Mouse (Mus musculus): ENCODE measurements around the gene Chrna7. TPM values are rescaled to one million over a fixed set of nuclear protein-coding genes. Genes with fewer than 3 reads are reported as not detected.

Gene Chrna7
- polyA plus RNA-seq, 1 experiment = 1.6 TPM

- H3K27ac ChIP-seq (ENCODE audit: insufficient read depth, low read length) = no peak overlapping the region
- H3K27me3 ChIP-seq (ENCODE audit: control insufficient read depth, insufficient read depth, low read length, poor library complexity, severe bottlenecking) = no peaks in the 10 kb centered on the region
- no peaks in the 10 kb centered on the region for H3K9me3 ChIP-seq (replicated peaks; ENCODE audit: control insufficient read depth, insufficient read depth, low read length, poor library complexity, severe bottlenecking)
- H3K4me1 ChIP-seq (ENCODE audit: control insufficient read depth, insufficient read depth, low read length) = no peaks in the 10 kb centered on the region
- H3K4me3 ChIP-seq (ENCODE audit: low read depth, low read length) = no peak overlapping the region
- H3K36me3 ChIP-seq (ENCODE audit: control insufficient read depth, insufficient read depth, low read length, poor library complexity, severe bottlenecking) = no peaks in the 10 kb centered on the region
- TF ChIP-seq CTCF (IDR thresholded peaks at IDR 0.05; ENCODE audit: low read depth, low read length) (no peak), POLR2A (IDR thresholded peaks at IDR 0.05; ENCODE audit: insufficient read depth, low read length) (no peak), EP300 (IDR thresholded peaks at IDR 0.05; ENCODE audit: insufficient read depth, low read depth, low read length) (no peak)
- no peak overlapping the region for H3K9ac ChIP-seq (ENCODE audit: low read depth, poor library complexity, severe bottlenecking)
These were observed 99.1 kb downstream of the Chrna7 start for GRCm38 (mm10) chr7:63113252-63113651.

- H3K4me3 ChIP-seq (ENCODE audit: low read depth, low read length) = no peak overlapping the region
- no peaks in the 10 kb centered on the region for H3K27me3 ChIP-seq (ENCODE audit: control insufficient read depth, insufficient read depth, low read length, poor library complexity, severe bottlenecking)
- H3K27ac ChIP-seq (ENCODE audit: insufficient read depth, low read length) = no peak overlapping the region
- H3K4me1 ChIP-seq (ENCODE audit: control insufficient read depth, insufficient read depth, low read length) = no peaks in the 10 kb centered on the region
- no peaks in the 10 kb centered on the region for H3K36me3 ChIP-seq (ENCODE audit: control insufficient read depth, insufficient read depth, low read length, poor library complexity, severe bottlenecking)
- TF ChIP-seq CTCF (IDR thresholded peaks at IDR 0.05; ENCODE audit: low read depth, low read length) (no peak), EP300 (IDR thresholded peaks at IDR 0.05; ENCODE audit: insufficient read depth, low read depth, low read length) (no peak), POLR2A (IDR thresholded peaks at IDR 0.05; ENCODE audit: insufficient read depth, low read length) (no peak)
- no peaks in the 10 kb centered on the region for H3K9me3 ChIP-seq (replicated peaks; ENCODE audit: control insufficient read depth, insufficient read depth, low read length, poor library complexity, severe bottlenecking)
- no peak overlapping the region for H3K9ac ChIP-seq (ENCODE audit: low read depth, poor library complexity, severe bottlenecking)
These were observed 103.0 kb downstream of the Chrna7 start for GRCm38 (mm10) chr7:63109348-63109747.

- Histone ChIP-seq H3K4me3 (ENCODE audit: low read depth, low read length) (no peak overlapping the region), H3K36me3 (ENCODE audit: control insufficient read depth, insufficient read depth, low read length, poor library complexity, severe bottlenecking) (no peaks in the 10 kb centered on the region), H3K9ac (ENCODE audit: low read depth, poor library complexity, severe bottlenecking) (no peak overlapping the region), H3K4me1 (ENCODE audit: control insufficient read depth, insufficient read depth, low read length) (peaks cover 2% of the 10 kb centered on the region), H3K27ac (ENCODE audit: insufficient read depth, low read length) (no peak overlapping the region), H3K9me3 (replicated peaks; ENCODE audit: control insufficient read depth, insufficient read depth, low read length, poor library complexity, severe bottlenecking) (no peaks in the 10 kb centered on the region), H3K27me3 (ENCODE audit: control insufficient read depth, insufficient read depth, low read length, poor library complexity, severe bottlenecking) (no peaks in the 10 kb centered on the region)
- TF ChIP-seq POLR2A (IDR thresholded peaks at IDR 0.05; ENCODE audit: insufficient read depth, low read length) (no peak), EP300 (IDR thresholded peaks at IDR 0.05; ENCODE audit: insufficient read depth, low read depth, low read length) (no peak), CTCF (IDR thresholded peaks at IDR 0.05; ENCODE audit: low read depth, low read length) (no peak)
These were observed 126.4 kb downstream of the Chrna7 start for GRCm38 (mm10) chr7:63085954-63086353.

GRCm38 (mm10) chr7:63084351-63085003 lies 127.9 kb downstream of the Chrna7 start:
- Histone ChIP-seq H3K9me3 (replicated peaks; ENCODE audit: control insufficient read depth, insufficient read depth, low read length, poor library complexity, severe bottlenecking) (no peaks in the 10 kb centered on the region), H3K4me3 (ENCODE audit: low read depth, low read length) (no peak overlapping the region), H3K9ac (ENCODE audit: low read depth, poor library complexity, severe bottlenecking) (no peak overlapping the region), H3K27ac (ENCODE audit: insufficient read depth, low read length) (no peak overlapping the region), H3K36me3 (ENCODE audit: control insufficient read depth, insufficient read depth, low read length, poor library complexity, severe bottlenecking) (no peaks in the 10 kb centered on the region), H3K4me1 (ENCODE audit: control insufficient read depth, insufficient read depth, low read length) (peaks cover 2% of the 10 kb centered on the region), H3K27me3 (ENCODE audit: control insufficient read depth, insufficient read depth, low read length, poor library complexity, severe bottlenecking) (no peaks in the 10 kb centered on the region)
- no peak for TF ChIP-seq POLR2A (IDR thresholded peaks at IDR 0.05; ENCODE audit: insufficient read depth, low read length)
- no peak for TF ChIP-seq CTCF (IDR thresholded peaks at IDR 0.05; ENCODE audit: low read depth, low read length)
- TF ChIP-seq EP300 (IDR thresholded peaks at IDR 0.05; ENCODE audit: insufficient read depth, low read depth, low read length) = no peak

- H3K4me1 ChIP-seq (ENCODE audit: control insufficient read depth, insufficient read depth, low read length) = no peaks in the 10 kb centered on the region
- no peak overlapping the region for H3K27ac ChIP-seq (ENCODE audit: insufficient read depth, low read length)
- no peaks in the 10 kb centered on the region for H3K9me3 ChIP-seq (replicated peaks; ENCODE audit: control insufficient read depth, insufficient read depth, low read length, poor library complexity, severe bottlenecking)
- no peak overlapping the region for H3K9ac ChIP-seq (ENCODE audit: low read depth, poor library complexity, severe bottlenecking)
- no peak overlapping the region for H3K4me3 ChIP-seq (ENCODE audit: low read depth, low read length)
- no peaks in the 10 kb centered on the region for H3K36me3 ChIP-seq (ENCODE audit: control insufficient read depth, insufficient read depth, low read length, poor library complexity, severe bottlenecking)
- no peaks in the 10 kb centered on the region for H3K27me3 ChIP-seq (ENCODE audit: control insufficient read depth, insufficient read depth, low read length, poor library complexity, severe bottlenecking)
- no peak for TF ChIP-seq POLR2A (IDR thresholded peaks at IDR 0.05; ENCODE audit: insufficient read depth, low read length)
- no peak for TF ChIP-seq CTCF (IDR thresholded peaks at IDR 0.05; ENCODE audit: low read depth, low read length)
- TF ChIP-seq EP300 (IDR thresholded peaks at IDR 0.05; ENCODE audit: insufficient read depth, low read depth, low read length) = no peak
These were observed 151.4 kb downstream of the Chrna7 start for GRCm38 (mm10) chr7:63060996-63061395.

Other genes with a start within 250 kb of the Chrna7 start
- 1.0 and 1.9 TPM in 2 replicates for gene Otud7a, start 232.2 kb upstream of the Chrna7 start, polyA plus RNA-seq (2011; ENCODE audit: insufficient read depth, insufficient read length, low read depth, missing spikeins)

Measured in ES-Bruce4 (cell line).